In genomic region chr11:115626824-115627616, GRCm38 (mm10) we compare ENCODE assay signal across 8 mouse cellular contexts. TPM values are rescaled to one million over a fixed set of nuclear protein-coding genes. Genes with fewer than 3 reads are reported as not detected.
DNase-seq lines count a peak whose midpoint lies in the region; ATAC-seq and TF ChIP-seq lines count a peak whose summit lies in the region.

No protein-coding gene starts in this region.

- H3K9ac ChIP-seq in heart, embryonic 15.5 days = peak overlapping the region; percentile 75

- peak overlapping the region; percentile 77 for H3K4me2 ChIP-seq in heart, embryonic 15.5 days

- TF ChIP-seq CTCF in G1E (IDR thresholded peaks at IDR 0.05; ENCODE audit: low read depth, low read length) = no peak

- no peaks in the 10 kb centered on the region for H3K9me3 ChIP-seq in heart, embryonic 15.5 days (replicated peaks)
- no peaks in the 10 kb centered on the region for H3K9me3 ChIP-seq in G1E (replicated peaks)
- H3K9me3 ChIP-seq in hindbrain, embryonic 10.5 days = no peaks in the 10 kb centered on the region

- H3K27ac ChIP-seq in heart, embryonic 15.5 days = peak overlapping the region; percentile 71
- H3K27ac ChIP-seq in hindbrain, embryonic 10.5 days = peak overlapping the region; percentile 84; the same call in 1 of the 2 replicates
- peak overlapping the region; percentile 54; the same call in 1 of the 2 replicates for H3K27ac ChIP-seq in macrophage

- WGBS in heart, embryonic 15.5 days = 43% methylated on average over 11 of the region's 11 CpGs
- 54% methylated on average over 11 of the region's 11 CpGs for WGBS in hindbrain, embryonic 10.5 days
- 71% methylated on average over 11 of the region's 11 CpGs for WGBS in macrophage (ENCODE audit: missing documents)

- H3K4me1 ChIP-seq in heart, embryonic 15.5 days (replicated peaks) = peaks cover 11% of the 10 kb centered on the region
- H3K4me1 ChIP-seq in G1E (ENCODE audit: insufficient read depth, low read depth, low read length) = peaks cover 61% of the 10 kb centered on the region
- peaks cover 17% of the 10 kb centered on the region for H3K4me1 ChIP-seq in hindbrain, embryonic 10.5 days (replicated peaks)

- no peaks in the 10 kb centered on the region for H3K27me3 ChIP-seq in heart, embryonic 15.5 days
- no peaks in the 10 kb centered on the region for H3K27me3 ChIP-seq in G1E (ENCODE audit: insufficient read depth, low read length)
- no peaks in the 10 kb centered on the region for H3K27me3 ChIP-seq in hindbrain, embryonic 10.5 days (ENCODE audit: insufficient read depth, poor library complexity, severe bottlenecking)

- peaks cover 16% of the 10 kb centered on the region for H3K36me3 ChIP-seq in heart, embryonic 15.5 days
- H3K36me3 ChIP-seq in G1E (replicated peaks) = peaks cover 43% of the 10 kb centered on the region
- H3K36me3 ChIP-seq in hindbrain, embryonic 10.5 days = peaks cover 17% of the 10 kb centered on the region
- H3K36me3 ChIP-seq in macrophage (ENCODE audit: inconsistent target) = peaks cover 21% of the 10 kb centered on the region

- DNase-seq in heart, adult 9 months (ENCODE audit: low spot score in 2 of 2) = no peak
- DNase-seq in G1E (ENCODE audit: low spot score) = no peak
- DNase-seq in hindbrain, embryonic 10.5 days (ENCODE audit: low spot score) = no peak
- DNase-seq in layer of hippocampus, adult 9-11 months = no peak
- DNase-seq in natural killer cell, adult 2 months (ENCODE audit: low spot score in 2 of 2) = no peak
- no peak for DNase-seq in urinary bladder, adult 18-20 months (ENCODE audit: low spot score in 2 of 2)

- peak overlapping the region; percentile 68 for H3K4me3 ChIP-seq in heart, embryonic 15.5 days
- H3K4me3 ChIP-seq in G1E (ENCODE audit: low read depth, low read length) (peak overlapping the region; percentile 92), macrophage (ENCODE audit: inconsistent target) (peak overlapping the region; percentile 97)
- peak overlapping the region; percentile 81 for H3K4me3 ChIP-seq in hindbrain, embryonic 10.5 days

- peaks cover 44% of the 10 kb centered on the region for H3K79me2 ChIP-seq in macrophage (ENCODE audit: inconsistent target)

- no peak for ATAC-seq in heart, embryonic 15.5 days (replicated peaks; ENCODE audit: insufficient number of reproducible peaks, insufficient read depth, low FRiP score, low read depth)
- ATAC-seq in G1E (ENCODE audit: extremely low read depth, insufficient number of reproducible peaks, low FRiP score, poor library complexity, severe bottlenecking) = no peak

RNA-seq across cellular contexts. Expression of gene Slc25a19, which starts 1.1 kb away (rescaled TPM):
- polyA plus RNA-seq in heart, embryonic 15.5 days (2015; fragmentation: Nextera tagmentation; extraction: Ambion mirVana) = 47.7 and 48.8 TPM in 2 replicates
- total RNA-seq in G1E (2014; fragmentation: Nextera tagmentation) (19.9 and 37.8 TPM in 2 replicates), G1E (2017) (21.5 and 22.3 TPM in 2 replicates)
- polyA plus RNA-seq in G1E (2012) (24.2 and 26.0 TPM in 2 replicates), macrophage (2018) (14.9 to 26.4 TPM (median 17.0 TPM) in 3 replicates)
- 23.7 and 24.7 TPM in 2 replicates for polyA plus RNA-seq in hindbrain, embryonic 10.5 days (2016; fragmentation: Nextera tagmentation; extraction: Ambion mirVana)
- total RNA-seq in macrophage (2018; cell fraction: chromatin; rRNA removed) = 10 to 100 TPM; 11.5 to 92.4 (median 48.7) TPM
- 10 to 100 TPM in 25 of 26 experiments, 1 to 10 TPM in 1; 8.4 to 30.4 (median 22.0) TPM for total RNA-seq in macrophage (2018; cell fraction: cytosol; rRNA removed)
- total RNA-seq in macrophage (2018; cell fraction: nucleus; rRNA removed) = 10 to 100 TPM; 15.6 to 83.5 (median 39.5) TPM

RNA-seq across cellular contexts. Expression of gene Mif4gd, which starts 14.3 kb away (rescaled TPM):
- 30.2 and 34.5 TPM in 2 replicates for polyA plus RNA-seq in heart, embryonic 15.5 days (2015; fragmentation: Nextera tagmentation; extraction: Ambion mirVana)
- total RNA-seq in G1E (2014; fragmentation: Nextera tagmentation) = 43.6 and 59.8 TPM in 2 replicates
- 49.9 and 59.4 TPM in 2 replicates for total RNA-seq in G1E (2017)
- polyA plus RNA-seq in G1E (2012) = 24.3 and 32.4 TPM in 2 replicates
- polyA plus RNA-seq in hindbrain, embryonic 10.5 days (2016; fragmentation: Nextera tagmentation; extraction: Ambion mirVana) = 16.3 and 20.6 TPM in 2 replicates
- 10 to 100 TPM; 17.5 to 86.6 (median 58.6) TPM for total RNA-seq in macrophage (2018; cell fraction: chromatin; rRNA removed)
- 10 to 100 TPM; 38.8 to 58.2 (median 50.4) TPM for total RNA-seq in macrophage (2018; cell fraction: cytosol; rRNA removed)
- total RNA-seq in macrophage (2018; cell fraction: nucleus; rRNA removed) = 100 to 1,000 TPM in 1 of 26 experiments, 10 to 100 TPM in 25; 30.6 to 102 (median 72.1) TPM
- 24.9 to 57.5 TPM (median 29.7 TPM) in 3 replicates for polyA plus RNA-seq in macrophage (2018)

RNA-seq across cellular contexts. Expression of gene Gga3, which starts 23.2 kb away (rescaled TPM):
- polyA plus RNA-seq in heart, embryonic 15.5 days (2015; fragmentation: Nextera tagmentation; extraction: Ambion mirVana) = 13.7 and 16.3 TPM in 2 replicates
- total RNA-seq in G1E (2014; fragmentation: Nextera tagmentation) (58.5 and 95.5 TPM in 2 replicates), G1E (2017) (13.7 and 22.7 TPM in 2 replicates)
- polyA plus RNA-seq in G1E (2012) (102 and 144 TPM in 2 replicates), macrophage (2018) (15.8 to 69.3 TPM (median 37.7 TPM) in 3 replicates)
- polyA plus RNA-seq in hindbrain, embryonic 10.5 days (2016; fragmentation: Nextera tagmentation; extraction: Ambion mirVana) = 35.1 and 37.6 TPM in 2 replicates
- 100 to 1,000 TPM in 17 of 26 experiments, 10 to 100 TPM in 9; 46.6 to 225 (median 115) TPM for total RNA-seq in macrophage (2018; cell fraction: chromatin; rRNA removed)
- 10 to 100 TPM; 12.4 to 32.6 (median 22.4) TPM for total RNA-seq in macrophage (2018; cell fraction: cytosol; rRNA removed)
- total RNA-seq in macrophage (2018; cell fraction: nucleus; rRNA removed) = 100 to 1,000 TPM in 5 of 26 experiments, 10 to 100 TPM in 21; 28.6 to 160 (median 60.7) TPM

RNA-seq across cellular contexts. Expression of gene Mrps7, which starts 23.3 kb away (rescaled TPM):
- polyA plus RNA-seq in heart, embryonic 15.5 days (2015; fragmentation: Nextera tagmentation; extraction: Ambion mirVana) = 76.2 and 80.1 TPM in 2 replicates
- 34.3 and 41.0 TPM in 2 replicates for total RNA-seq in G1E (2014; fragmentation: Nextera tagmentation)
- 52.8 and 53.5 TPM in 2 replicates for total RNA-seq in G1E (2017)
- polyA plus RNA-seq in G1E (2012) = 61.1 and 68.7 TPM in 2 replicates
- polyA plus RNA-seq in hindbrain, embryonic 10.5 days (2016; fragmentation: Nextera tagmentation; extraction: Ambion mirVana) = 104 and 112 TPM in 2 replicates
- total RNA-seq in macrophage (2018; cell fraction: chromatin; rRNA removed) = 10 to 100 TPM in 12 of 26 experiments, 1 to 10 TPM in 14; 2.4 to 16.2 (median 8.0) TPM
- 10 to 100 TPM; 21.8 to 37.3 (median 29.2) TPM for total RNA-seq in macrophage (2018; cell fraction: cytosol; rRNA removed)
- 10 to 100 TPM in 18 of 26 experiments, 1 to 10 TPM in 8; 7.1 to 24.1 (median 11.5) TPM for total RNA-seq in macrophage (2018; cell fraction: nucleus; rRNA removed)
- polyA plus RNA-seq in macrophage (2018) = 21.1 to 35.5 TPM (median 25.6 TPM) in 3 replicates
